Mouse (Mus musculus) layer of hippocampus, postnatal 36 days (tissue): ENCODE results near the gene Dbx1. TPM values are rescaled to one million over a fixed set of nuclear protein-coding genes. Genes with fewer than 3 reads are reported as not detected.

Experiments
- DNase-seq, 2 experiments: peaks; one replicate each; pipeline ENCODE4 v3.0.0; 2022
- total RNA-seq, 2 experiments: library from RNA; stranded (reverse); gene quantifications; 2 replicates each; pipeline ENCODE4 v1.2.3; 2021

The Dbx1 gene
- total RNA-seq, 2 experiments from 2014 or later, result not detected

DNA sequence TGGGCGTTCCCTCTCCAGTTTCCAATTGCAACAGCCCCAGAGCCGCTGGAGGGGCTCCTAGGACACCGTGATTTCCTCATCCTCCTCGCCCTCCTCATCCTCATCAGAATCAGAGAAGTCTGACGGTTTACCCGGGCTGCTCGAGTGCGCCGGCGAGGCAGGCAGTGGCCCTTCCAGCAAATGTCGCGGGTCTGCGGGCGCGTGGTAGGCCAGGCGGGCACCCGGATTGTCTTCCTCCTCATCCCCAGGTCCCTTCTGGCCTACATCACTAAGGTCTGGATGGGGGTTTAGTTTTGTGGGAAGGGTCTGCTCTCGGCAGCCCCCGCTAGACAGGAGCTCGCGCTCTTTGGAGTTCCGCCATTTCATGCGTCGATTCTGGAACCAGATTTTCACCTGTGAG lies 4.3 kb downstream of the Dbx1 start:
- DNase-seq, result no peak

DNA sequence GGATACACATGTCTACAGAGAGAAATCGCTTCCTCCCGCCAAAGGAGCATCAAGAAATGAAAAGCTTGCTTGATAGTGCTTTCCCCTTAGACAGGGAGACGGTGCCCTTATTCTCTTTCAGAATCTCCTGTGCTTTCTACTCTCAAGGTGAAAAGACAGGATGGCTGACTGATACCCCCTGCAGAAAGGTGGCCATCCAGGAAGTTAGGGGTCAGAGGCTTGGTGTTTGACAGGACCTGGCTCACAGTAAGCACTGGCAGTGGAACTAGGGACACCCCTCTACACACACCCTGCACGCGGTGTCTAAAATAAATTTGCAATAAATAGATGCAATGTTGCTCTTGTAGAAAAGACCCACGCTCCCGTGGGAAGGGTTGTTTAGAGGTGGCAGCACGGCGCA lies 4.8 kb downstream of the Dbx1 start:
- DNase-seq, result no peak

DNA sequence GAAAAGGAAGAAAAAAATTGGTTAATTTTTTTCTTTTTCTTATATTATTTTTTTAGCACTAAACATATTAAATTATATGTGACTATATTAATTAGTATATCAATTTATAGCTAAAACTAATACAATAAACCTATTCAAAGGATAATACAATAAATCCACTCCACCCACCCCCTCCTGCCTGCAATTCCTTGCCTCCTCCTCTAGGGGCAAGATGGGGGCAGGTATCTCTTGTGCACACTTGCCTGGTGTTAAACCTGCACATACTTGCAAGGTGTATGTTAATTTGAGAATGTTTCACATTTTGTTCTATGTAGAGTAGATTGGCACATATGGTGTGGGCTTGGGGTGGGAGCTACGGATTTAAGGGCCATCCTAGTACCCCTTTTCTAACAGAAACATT lies 16.5 kb downstream of the Dbx1 start:
- no peak for DNase-seq

DNA sequence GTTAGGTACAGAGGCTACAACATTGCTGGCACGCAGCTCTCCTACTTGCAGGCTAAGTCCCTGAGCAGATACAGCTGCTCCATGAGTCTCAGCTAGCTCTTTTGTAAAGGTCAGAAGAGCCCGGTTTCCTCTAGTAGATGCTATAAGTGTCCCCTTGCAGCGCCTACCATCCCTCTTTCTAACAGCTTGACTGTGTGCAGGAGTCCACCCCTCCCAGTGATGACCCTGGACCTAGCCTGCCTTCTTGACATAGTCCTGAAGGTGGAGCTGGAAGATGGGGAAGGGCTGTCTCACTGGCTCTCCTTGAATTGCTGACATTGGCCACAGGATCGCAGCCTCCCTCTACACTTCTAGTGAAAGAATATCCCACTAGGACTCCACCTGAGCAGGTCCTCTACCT lies 19.6 kb downstream of the Dbx1 start:
- no peak for DNase-seq

GRCm38 (mm10) chr7:49616258-49616735 lies 20.4 kb downstream of the Dbx1 start:
- DNase-seq, result no peak

GRCm38 (mm10) chr7:49604965-49605795 lies 31.5 kb downstream of the Dbx1 start:
- DNase-seq, result no peak

- DNase-seq, result no peak
These were observed 32.4 kb downstream of the Dbx1 start for GRCm38 (mm10) chr7:49604244-49604643.

DNA sequence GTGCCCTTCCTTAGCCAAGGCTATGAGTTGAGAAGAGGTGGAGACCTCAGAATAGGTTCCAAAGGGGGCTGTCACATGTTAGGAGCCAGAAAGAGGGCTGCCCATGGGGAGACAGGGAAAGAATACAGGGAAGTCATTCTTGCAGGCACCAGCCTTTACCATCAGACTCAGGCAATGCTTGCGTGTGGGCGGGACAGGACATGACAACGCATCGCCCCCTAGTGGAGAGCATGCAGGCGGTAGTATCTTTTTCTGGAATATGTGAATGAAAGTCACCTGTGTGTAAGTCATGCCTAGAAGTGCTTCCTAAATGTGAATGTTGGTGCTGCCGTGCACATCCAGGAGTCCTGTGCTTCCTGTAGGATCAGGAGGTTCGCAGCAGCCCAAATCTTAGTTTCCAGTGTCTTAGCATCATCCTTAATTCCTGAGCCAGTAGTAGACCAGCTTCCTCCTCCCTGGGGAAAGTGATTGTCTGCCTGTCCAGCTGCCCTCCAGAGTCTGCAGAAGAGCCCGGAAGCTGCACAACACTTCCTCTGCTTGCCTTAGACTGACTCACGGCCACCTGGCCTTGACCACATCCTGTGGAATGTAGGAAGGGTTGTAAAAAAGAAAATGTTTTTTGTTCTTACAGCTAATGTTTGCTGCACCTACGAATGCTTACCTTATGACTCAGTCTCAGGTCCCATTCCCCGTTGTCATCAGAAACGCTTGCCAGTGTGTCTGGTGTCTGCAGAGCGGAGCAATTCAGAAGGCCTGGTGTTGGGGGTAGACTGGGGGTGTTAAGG lies 35.3 kb downstream of the Dbx1 start:
- peak; percentile 57 to 74 for DNase-seq

GRCm38 (mm10) chr7:49599950-49600349 lies 36.7 kb downstream of the Dbx1 start:
- DNase-seq, result no peak

DNA sequence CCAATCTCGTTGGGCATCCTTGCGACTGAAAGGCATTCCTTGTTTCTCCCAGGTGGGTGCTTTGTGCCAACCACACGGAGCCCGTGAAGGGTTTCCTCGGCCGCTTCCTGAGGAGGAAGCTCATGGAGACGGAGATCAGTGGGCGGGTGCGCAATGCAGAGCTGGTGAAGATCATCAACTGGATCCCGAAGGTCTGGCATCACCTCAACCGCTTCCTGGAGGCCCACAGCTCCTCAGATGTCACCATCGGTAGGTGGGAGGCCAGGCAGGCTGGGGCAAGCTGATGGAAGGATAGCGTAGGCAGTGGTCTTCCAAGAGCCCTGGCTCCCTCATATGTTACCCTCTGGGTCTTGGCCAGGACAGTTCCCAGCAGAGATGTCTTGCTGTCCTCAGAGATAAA lies 38.4 kb downstream of the Dbx1 start:
- DNase-seq, result no peak

DNA sequence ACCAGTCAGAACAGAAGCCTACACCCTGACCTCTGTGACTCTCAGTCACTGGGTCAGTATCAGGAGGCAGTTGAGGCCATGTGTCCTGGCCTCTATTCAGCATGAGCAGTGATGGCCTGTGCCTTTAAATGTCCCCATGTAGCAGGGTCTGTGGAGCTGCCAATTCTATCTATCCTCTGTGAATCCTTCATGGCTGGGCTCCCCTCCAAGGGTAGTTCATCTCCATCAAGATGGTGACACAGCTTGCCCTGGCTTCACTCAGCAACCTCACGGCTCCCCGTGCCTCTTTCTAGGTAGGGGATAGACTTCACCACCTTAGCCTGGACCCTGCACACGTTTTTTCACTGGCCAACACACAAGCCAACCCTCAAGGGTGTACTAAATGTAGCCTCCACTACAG lies 38.9 kb downstream of the Dbx1 start:
- DNase-seq, result no peak

DNA sequence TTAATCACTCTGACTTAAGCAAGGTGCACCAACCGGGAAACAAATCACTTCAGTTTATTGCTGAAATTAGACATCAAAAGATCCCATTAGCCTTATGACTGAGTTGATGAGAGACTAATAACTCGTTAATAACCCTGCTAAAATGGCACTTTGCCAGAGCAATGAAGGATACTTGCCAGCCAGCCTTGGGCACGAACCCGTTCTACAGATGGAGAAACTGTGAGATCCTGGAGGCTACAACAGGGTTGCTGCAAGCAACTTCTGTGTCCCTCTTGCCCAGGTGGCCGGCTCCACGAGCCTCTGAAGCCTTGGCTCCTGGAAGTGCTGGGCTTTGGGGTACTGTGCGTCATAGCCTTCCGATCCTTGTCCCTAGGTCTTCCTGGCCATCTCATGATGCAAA lies 47.0 kb downstream of the Dbx1 start:
- DNase-seq, result no peak

- DNase-seq, result no peak
These were observed 50.0 kb downstream of the Dbx1 start for GRCm38 (mm10) chr7:49586530-49587120.

- no peak for DNase-seq
These were observed 53.5 kb downstream of the Dbx1 start for GRCm38 (mm10) chr7:49583176-49583575.

DNA sequence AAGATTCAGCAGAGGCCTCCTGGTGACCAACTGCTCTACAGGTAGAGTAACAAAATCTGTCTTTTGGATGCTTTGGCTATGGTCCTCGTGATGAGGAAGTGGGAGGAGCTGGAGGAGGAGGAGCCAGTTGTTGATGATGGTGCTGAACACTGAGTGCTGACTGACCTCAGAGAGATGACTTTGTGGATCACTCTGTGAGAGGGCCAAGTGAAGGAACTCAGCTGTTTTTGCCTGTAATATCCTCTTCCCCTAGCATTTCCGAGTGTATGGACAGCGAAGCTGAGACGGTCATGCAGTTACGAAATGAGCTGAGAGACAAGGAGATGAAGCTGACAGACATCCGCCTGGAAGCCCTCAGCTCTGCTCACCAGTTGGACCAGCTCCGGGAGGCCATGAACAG lies 54.1 kb downstream of the Dbx1 start:
- no peak for DNase-seq

GRCm38 (mm10) chr7:49581951-49582350 lies 54.7 kb downstream of the Dbx1 start:
- no peak for DNase-seq

Other genes starting within 250 kb of the Dbx1 start
- 10 to 100 TPM; 10.0 to 12.7 TPM for gene Htatip2, start 122.3 kb upstream of the Dbx1 start, total RNA-seq
- gene Prmt3, start 141.5 kb upstream of the Dbx1 start, total RNA-seq, result 10 to 100 TPM; 37.2 to 37.5 TPM